Mouse (Mus musculus) cerebellum, adult 2 months (tissue): ENCODE measurements at regions not wholly inside any gene's neighbourhood (a gene's known extent, or its start where the extent isn't known, plus 50 kb on each side); places are given as distances from the start of the nearest gene placed in this dataset.

Experiments
- CTCF ChIP-seq: fragments of 200-500 bp; IDR thresholded peaks from 2 replicates; pipeline ENCODE4 v1.5.1; 2011; ENCODE audit warnings: low read depth, mild to moderate bottlenecking, control low read depth, low read length, moderate library complexity, borderline replicate concordance; ENCODE audit not compliant: insufficient read depth
- POLR2A ChIP-seq: fragments of 200-500 bp; IDR thresholded peaks from 2 replicates; pipeline ENCODE4 v1.6.1; 2011; ENCODE audit warnings: low read length, control low read depth, borderline replicate concordance; ENCODE audit not compliant: insufficient read depth

DNA sequence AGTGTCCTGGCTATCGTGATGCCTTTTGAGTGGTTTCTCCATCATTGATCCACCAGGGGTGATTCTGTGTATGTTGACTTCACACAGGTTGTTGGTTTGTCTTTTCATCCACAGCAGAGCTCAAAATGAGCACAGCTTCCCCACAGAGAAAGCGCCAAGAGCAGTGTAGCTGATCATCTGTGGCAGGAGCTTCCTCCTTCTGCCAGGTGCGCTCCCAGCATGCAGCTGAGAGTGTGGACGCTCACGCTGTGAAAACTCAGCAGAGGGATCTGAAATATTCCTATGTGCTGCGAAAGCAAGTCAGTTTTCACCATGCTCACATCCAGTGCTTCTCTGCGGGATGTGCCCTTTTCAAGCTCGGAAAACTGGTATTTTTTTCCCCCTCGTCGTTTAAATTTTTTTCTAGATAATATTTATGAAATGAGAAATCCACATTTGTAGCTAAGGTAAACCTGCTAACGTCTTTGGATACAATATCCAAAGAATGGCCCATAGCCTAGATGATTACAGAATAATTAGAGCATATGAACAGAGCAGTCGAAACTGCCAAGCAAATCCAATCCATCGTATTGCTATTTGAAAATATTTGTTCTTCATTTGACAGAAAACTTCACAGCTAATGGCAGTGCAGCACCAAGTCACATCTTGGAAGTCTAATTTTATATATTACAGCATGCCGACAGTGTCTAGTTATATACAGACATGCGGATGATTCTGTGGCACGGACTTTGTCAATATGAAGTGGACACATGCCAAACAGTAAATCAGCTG is 283.3 kb upstream of the Ndst3 start:
- peak; percentile 26; the same call in 1 of the 2 replicates for TF ChIP-seq POLR2A
- TF ChIP-seq CTCF = no peak
